Mouse (Mus musculus) Patski (cell line): ENCODE data around the gene Lrpap1. TPM values are rescaled to one million over a fixed set of nuclear protein-coding genes. Genes with fewer than 3 reads are reported as not detected.

Experiments used
- ATAC-seq: fragments of 100-300 bp; one replicate; pipeline ENCODE4 v1.8.0; 2021
- CTCF ChIA-PET: fragments of 350-600 bp; sonication (Branson Sonifier 250); formaldehyde crosslinking; loops from one replicate; lab custom pipeline; 2022; ENCODE audit warnings: inconsistent platforms; lab: Charles Lee
- POLR2A ChIA-PET: fragments of 350-600 bp; sonication (Branson Sonifier 250); formaldehyde crosslinking; loops from one replicate; lab custom pipeline; 2022; ENCODE audit warnings: antibody characterized with exemption, inconsistent platforms; lab: Charles Lee
- DNase-seq: peaks from one replicate; pipeline ENCODE4 v3.0.0-alpha.2; 2011; ENCODE audit warnings: low read depth, low spot score
- H3K27me3 ChIP-seq: fragments of 371-371 bp; one replicate; pipeline ENCODE4 v1.5.1; 2021
- CTCF ChIP-seq: fragments of 100-300 bp; IDR thresholded peaks from one replicate; pipeline ENCODE4 v1.5.1; 2021
- in situ Hi-C: fragments of 300-500 bp; cut with MboI; formaldehyde crosslinking; loops from 3 replicates; pipeline ENCODE4 v1.11.1; 2018; ENCODE audit warnings: low pct_unique_long_range_greater_than_20kb, mixed read lengths
- polyA plus RNA-seq: library from polyadenylated mRNA; unstranded; gene quantifications from one replicate; pipeline ENCODE4 v1.2.3, GENCODE M21; 2021

The Lrpap1 gene
- polyA plus RNA-seq, 1 experiment from 2014 or later: 161 TPM

DNA sequence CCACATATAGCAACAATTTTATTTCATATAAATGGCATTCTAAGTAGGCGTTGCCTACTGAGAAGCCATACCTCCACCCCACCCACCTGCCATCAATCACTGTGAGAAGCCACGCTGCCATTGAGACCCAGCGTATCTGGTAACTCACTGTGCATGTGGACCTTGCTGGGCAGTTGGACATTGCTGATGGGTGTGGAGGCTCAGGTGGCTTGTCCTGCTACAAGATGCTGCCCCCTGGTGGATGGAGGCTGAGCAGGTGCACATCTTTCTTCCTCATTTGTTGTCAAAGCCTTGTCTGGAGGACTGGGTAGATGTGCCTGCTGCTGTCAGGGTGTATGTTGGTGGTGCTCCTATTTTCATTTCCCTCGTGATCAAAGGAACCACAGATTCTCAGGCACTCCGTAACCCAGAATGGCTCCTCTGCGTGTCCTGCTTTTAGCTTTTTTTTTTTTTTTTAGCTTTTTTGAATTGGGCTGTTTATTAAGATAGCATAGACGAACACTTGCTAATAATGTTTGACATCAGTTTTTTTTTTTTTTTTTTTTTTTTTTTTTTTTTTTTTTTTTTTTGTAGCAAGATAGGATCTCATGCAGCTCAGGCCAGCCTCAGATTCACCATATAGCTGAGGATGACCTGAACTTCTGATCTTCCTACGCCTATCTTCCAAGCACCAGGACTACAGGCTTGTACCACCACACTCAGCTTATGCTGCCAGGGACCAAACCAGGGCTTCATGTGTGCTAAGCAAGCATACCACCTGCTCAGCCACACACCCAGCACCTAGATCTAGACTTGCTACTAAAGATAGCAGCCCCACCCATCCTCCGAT, 16.6 kb downstream of the Lrpap1 start:
- CTCF ChIA-PET: interaction anchor here (0.7 to 3.7 kb wide), 11 partner anchors 10 to 170 kb away, joined by 3 to 25 read pairs (median 6); no protein-coding TSS in a partner anchor
- POLR2A ChIA-PET: no interaction called here

GRCm38 (mm10) chr5:35084913-35085312, 20.7 kb downstream of the Lrpap1 start:
- no peak for TF ChIP-seq CTCF
- ChIA-PET POLR2A (no interaction called here), CTCF (interaction anchor here (1.2 to 1.6 kb wide), 2 partner anchors 20 to 53 kb away, joined by 3 read pairs; no protein-coding TSS in a partner anchor)
- no peak for ATAC-seq
- no peaks in the 10 kb centered on the region for H3K27me3 ChIP-seq
- in situ Hi-C loops: no loop called here
- DNase-seq: no peak

More for the DNA sequence above, 16.6 kb downstream of the Lrpap1 start:
- in situ Hi-C loops: no loop called here
- DNase-seq: no peak
- no peak for TF ChIP-seq CTCF
- peak; percentile 31 for ATAC-seq
- no peaks in the 10 kb centered on the region for H3K27me3 ChIP-seq

GRCm38 (mm10) chr5:35079101-35079500, 26.5 kb downstream of the Lrpap1 start:
- ChIA-PET CTCF (interaction anchor here (1.6 kb wide), 1 partner anchor 10 kb away, joined by 8 read pairs; no protein-coding TSS in a partner anchor), POLR2A (interaction anchor here (0.6 kb wide), 1 partner anchor 140 kb away, joined by 5 read pairs; no protein-coding TSS in a partner anchor)
- in situ Hi-C loops: no loop called here
- no peaks in the 10 kb centered on the region for H3K27me3 ChIP-seq
- TF ChIP-seq CTCF: no peak
- DNase-seq (no peak), ATAC-seq (no peak)

- CTCF ChIA-PET: interaction anchor here (1.2 to 1.4 kb wide), 2 partner anchors 10 to 24 kb away, joined by 3 to 4 read pairs; no protein-coding TSS in a partner anchor
- POLR2A ChIA-PET: no interaction called here
- in situ Hi-C loops: no loop called here
- no peaks in the 10 kb centered on the region for H3K27me3 ChIP-seq
- no peak for DNase-seq
- no peak for ATAC-seq
- no peak for TF ChIP-seq CTCF
These were observed 29.2 kb downstream of the Lrpap1 start for GRCm38 (mm10) chr5:35076369-35076768.

- POLR2A ChIA-PET: interaction anchor here (1.0 kb wide), 1 partner anchor 40 kb away, joined by 3 read pairs; no protein-coding TSS in a partner anchor
- CTCF ChIA-PET: interaction anchor here (1.2 to 4.0 kb wide), 2 partner anchors 15 to 16 kb away, joined by 5 to 18 read pairs; no protein-coding TSS in a partner anchor
- DNase-seq: peak; percentile 79
These were observed 31.6 kb downstream of the Lrpap1 start for GRCm38 (mm10) chr5:35073992-35074391.

DNA sequence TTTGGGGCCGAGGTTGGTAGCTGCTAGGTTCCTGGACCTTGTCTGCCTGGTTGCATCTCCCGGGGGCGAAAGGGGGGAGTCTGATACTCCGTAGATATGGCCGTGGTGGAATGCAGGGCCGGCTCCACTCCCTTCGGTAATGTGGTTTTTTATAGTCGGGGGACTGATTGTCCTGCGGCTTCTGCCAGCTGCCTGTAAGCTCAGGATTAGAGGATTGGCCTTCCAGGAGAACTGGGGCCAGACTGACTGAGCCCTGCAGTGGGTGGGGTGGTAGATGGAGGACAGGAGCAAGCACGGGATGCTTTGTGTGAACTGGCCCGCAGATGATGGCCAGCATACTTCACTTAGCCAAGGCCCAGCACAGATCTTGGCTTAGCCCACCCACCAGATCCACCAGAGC, 32.3 kb downstream of the Lrpap1 start:
- in situ Hi-C loops: no loop called here
- POLR2A ChIA-PET: interaction anchor here (1.0 kb wide), 1 partner anchor 39 kb away, joined by 3 read pairs; no protein-coding TSS in a partner anchor
- DNase-seq: no peak
- ATAC-seq: no peak
- CTCF ChIA-PET: interaction anchor here (1.2 to 4.0 kb wide), 3 partner anchors 14 to 17 kb away, joined by 3 to 18 read pairs (median 5); partner anchors contain the start of gene Dok7
- H3K27me3 ChIP-seq: no peaks in the 10 kb centered on the region
- TF ChIP-seq CTCF: no peak

More at GRCm38 (mm10) chr5:35073992-35074391, 31.6 kb downstream of the Lrpap1 start:
- H3K27me3 ChIP-seq: no peaks in the 10 kb centered on the region
- TF ChIP-seq CTCF: no peak
- in situ Hi-C loops: no loop called here
- ATAC-seq: peak; percentile 91

DNA sequence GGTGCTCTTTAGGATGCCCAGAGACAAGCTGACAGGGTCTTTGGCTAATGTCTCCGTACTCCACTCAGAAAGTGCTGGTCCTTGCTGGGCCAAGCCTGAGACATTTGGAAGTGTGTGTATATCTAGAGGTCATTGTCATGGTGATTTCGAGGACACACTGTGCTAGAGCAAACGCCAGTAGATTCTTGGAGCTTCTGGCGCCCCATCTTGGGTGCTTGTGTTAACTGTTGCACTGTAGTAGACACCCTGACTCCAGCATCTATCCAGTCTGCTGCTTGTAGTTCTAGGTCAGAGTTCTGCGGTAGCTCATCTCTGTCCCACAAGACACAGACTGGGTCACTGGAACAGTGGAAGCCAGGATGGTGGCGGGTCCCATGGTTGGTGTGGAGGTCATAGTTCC, 33.7 kb downstream of the Lrpap1 start:
- ATAC-seq: no peak
- CTCF ChIA-PET: interaction anchor here (4.0 kb wide), 1 partner anchor 18 kb away, joined by 18 read pairs; no protein-coding TSS in a partner anchor
- TF ChIP-seq CTCF: no peak
- in situ Hi-C loops: no loop called here
- no peaks in the 10 kb centered on the region for H3K27me3 ChIP-seq
- POLR2A ChIA-PET: interaction anchor here (0.9 kb wide), 1 partner anchor 20 kb away, joined by 3 read pairs; no protein-coding TSS in a partner anchor
- DNase-seq: no peak

GRCm38 (mm10) chr5:35070953-35071352, 34.6 kb downstream of the Lrpap1 start:
- no peaks in the 10 kb centered on the region for H3K27me3 ChIP-seq
- TF ChIP-seq CTCF: no peak
- no peak for DNase-seq
- CTCF ChIA-PET: interaction anchor here (4.0 kb wide), 1 partner anchor 19 kb away, joined by 18 read pairs; no protein-coding TSS in a partner anchor
- ATAC-seq: no peak
- in situ Hi-C loops: no loop called here
- POLR2A ChIA-PET: no interaction called here

- H3K27me3 ChIP-seq: no peaks in the 10 kb centered on the region
- ATAC-seq (no peak), DNase-seq (no peak)
- in situ Hi-C loops: no loop called here
- POLR2A ChIA-PET: no interaction called here
- CTCF ChIA-PET: interaction anchor here (4.0 kb wide), 1 partner anchor 19 kb away, joined by 18 read pairs; no protein-coding TSS in a partner anchor
- no peak for TF ChIP-seq CTCF
These were observed 35.3 kb downstream of the Lrpap1 start for GRCm38 (mm10) chr5:35070314-35070713.

- ChIA-PET CTCF (no interaction called here), POLR2A (no interaction called here)
- no peak for TF ChIP-seq CTCF
- in situ Hi-C loops: no loop called here
- H3K27me3 ChIP-seq: no peaks in the 10 kb centered on the region
- DNase-seq (no peak), ATAC-seq (no peak)
These were observed 35.7 kb downstream of the Lrpap1 start for GRCm38 (mm10) chr5:35069841-35070240.
